Mouse (Mus musculus): ENCODE results near the gene Thumpd3.

- TF ChIP-seq CTCF (IDR thresholded peaks at IDR 0.05; ENCODE audit: borderline replicate concordance, control insufficient read depth, extremely low read depth, insufficient read depth, low read length, poor library complexity) (no peak), POLR2A (IDR thresholded peaks at IDR 0.05; ENCODE audit: control insufficient read depth, extremely low read depth, insufficient read depth, low read length, poor library complexity) (no peak)
These were observed 33.5 kb downstream of the Thumpd3 start for GRCm38 (mm10) chr6:113079492-113079891.

Data from thymus, adult 2 months (tissue).